Mouse (Mus musculus) left cerebral cortex, adult 18-20 months (tissue): ENCODE data around the gene Polr1d. TPM values are rescaled to one million over a fixed set of nuclear protein-coding genes. Genes with fewer than 3 reads are reported as not detected.

Source experiments
- DNase-seq, 2 experiments: peaks; one replicate each; pipeline ENCODE4 v3.0.0; 2021 to 2022; ENCODE audit warnings: low spot score in 2 of 2, mixed read lengths in 1 of 2
- total RNA-seq, 2 experiments: library from RNA; stranded (reverse); gene quantifications; 2 replicates each; pipeline ENCODE4 v1.2.3; 2021

The Polr1d gene
- total RNA-seq, 2 experiments from 2014 or later = 69.7 to 73.5 TPM

GRCm38 (mm10) chr5:147085201-147085894, 8.5 kb downstream of the Polr1d start:
- DNase-seq = peak; percentile 67 to 85

- DNase-seq = no peak
These were observed 10.0 kb downstream of the Polr1d start for GRCm38 (mm10) chr5:147086816-147087215.

- DNase-seq = no peak
These were observed 13.0 kb downstream of the Polr1d start for GRCm38 (mm10) chr5:147089836-147090235.

- peak; percentile 24 for DNase-seq
These were observed 13.6 kb downstream of the Polr1d start for GRCm38 (mm10) chr5:147090256-147090963.

- no peak for DNase-seq
These were observed 15.6 kb downstream of the Polr1d start for GRCm38 (mm10) chr5:147092448-147092847.

GRCm38 (mm10) chr5:147094296-147094695, 17.4 kb downstream of the Polr1d start:
- no peak for DNase-seq

- no peak for DNase-seq
These were observed 19.7 kb downstream of the Polr1d start for GRCm38 (mm10) chr5:147096586-147096985.

- DNase-seq = no peak
These were observed 21.8 kb downstream of the Polr1d start for GRCm38 (mm10) chr5:147098667-147099066.

GRCm38 (mm10) chr5:147100180-147100579, 23.3 kb downstream of the Polr1d start:
- DNase-seq = no peak

GRCm38 (mm10) chr5:147102295-147102694, 25.4 kb downstream of the Polr1d start:
- no peak for DNase-seq

- DNase-seq = no peak
These were observed 30.4 kb downstream of the Polr1d start for GRCm38 (mm10) chr5:147107276-147107675.

GRCm38 (mm10) chr5:147108861-147109591, 32.2 kb downstream of the Polr1d start:
- no peak for DNase-seq

- DNase-seq = no peak
These were observed 37.9 kb downstream of the Polr1d start for GRCm38 (mm10) chr5:147114738-147115137.

- DNase-seq = no peak
These were observed 38.8 kb downstream of the Polr1d start for GRCm38 (mm10) chr5:147115631-147116030.

- DNase-seq = no peak
These were observed 40.2 kb downstream of the Polr1d start for GRCm38 (mm10) chr5:147117027-147117426.

- DNase-seq = no peak
These were observed 44.3 kb downstream of the Polr1d start for GRCm38 (mm10) chr5:147121146-147121545.

- DNase-seq = no peak
These were observed 47.9 kb downstream of the Polr1d start for GRCm38 (mm10) chr5:147124794-147125193.

GRCm38 (mm10) chr5:147125542-147126185, 48.8 kb downstream of the Polr1d start:
- DNase-seq = no peak

GRCm38 (mm10) chr5:147127860-147128259, 51.0 kb downstream of the Polr1d start:
- DNase-seq = no peak

GRCm38 (mm10) chr5:147129484-147129883, 52.6 kb downstream of the Polr1d start:
- DNase-seq = no peak

- DNase-seq = no peak
These were observed 55.1 kb downstream of the Polr1d start for GRCm38 (mm10) chr5:147131912-147132311.
